Mouse (Mus musculus) small intestine, adult 2 months (tissue): ENCODE data around the gene Grb14.

Experiments used
- CTCF ChIP-seq: fragments of 200-500 bp; IDR thresholded peaks from 2 replicates; pipeline ENCODE4 v1.5.1; 2012; ENCODE audit warnings: low read depth, mild to moderate bottlenecking, control low read depth, inconsistent platforms, low read length, moderate library complexity, mixed read lengths; ENCODE audit not compliant: insufficient replicate concordance, insufficient read length; ENCODE audit errors: extremely low read depth
- POLR2A ChIP-seq: fragments of 200-500 bp; IDR thresholded peaks from 2 replicates; pipeline ENCODE4 v1.6.1; 2012; ENCODE audit warnings: low read depth, mild to moderate bottlenecking, control low read depth, inconsistent platforms, low read length, moderate library complexity

- no peak for TF ChIP-seq CTCF
- no peak for TF ChIP-seq POLR2A
Measured at GRCm38 (mm10) chr2:65007396-65007795, 17.4 kb downstream of the Grb14 start.
